Mouse (Mus musculus) stomach, embryonic 16.5 days (tissue): Measurements from ENCODE around the gene Hand2. TPM values are rescaled to one million over a fixed set of nuclear protein-coding genes. Genes with fewer than 3 reads are reported as not detected.

Experiments used
- ATAC-seq: fragments of 200-750 bp; cut with Nextera tagmentation; 2 replicates; pipeline ENCODE4 v1.8.0; 2017; ENCODE audit warnings: moderate number of reproducible peaks, moderate TSS enrichment; ENCODE audit not compliant: insufficient read depth, low FRiP score
- H3K27ac ChIP-seq: fragments of 300-500 bp; sonication (generic); 2 replicates; pipeline ENCODE4 v1.5.1; 2014; ENCODE audit warnings: low read length
- H3K27me3 ChIP-seq: fragments of 300-500 bp; sonication (generic); 2 replicates; pipeline ENCODE4 v1.6.1; 2014; ENCODE audit warnings: low read length, control low read depth, mixed read lengths; ENCODE audit not compliant: control insufficient read depth, insufficient read depth
- H3K36me3 ChIP-seq: fragments of 300-500 bp; sonication (generic); 2 replicates; pipeline ENCODE4 v1.6.1; 2014; ENCODE audit warnings: low read length; ENCODE audit not compliant: control insufficient read depth, insufficient read depth
- H3K4me1 ChIP-seq: fragments of 300-500 bp; sonication (generic); 2 replicates; pipeline ENCODE4 v1.6.1; 2014; ENCODE audit warnings: low read length, control low read depth, mixed read lengths; ENCODE audit not compliant: control insufficient read depth, insufficient read depth
- H3K4me2 ChIP-seq: fragments of 300-500 bp; sonication (generic); 2 replicates; pipeline ENCODE4 v1.6.1; 2014; ENCODE audit warnings: low read depth, low read length, mixed read lengths
- H3K4me3 ChIP-seq: fragments of 300-500 bp; sonication (generic); replicated peaks from 2 replicates; pipeline ENCODE4 v1.5.1; 2014; ENCODE audit warnings: mild to moderate bottlenecking, low read length
- H3K9ac ChIP-seq: fragments of 300-500 bp; sonication (generic); 2 replicates; pipeline ENCODE4 v1.6.1; 2014; ENCODE audit warnings: low read length
- H3K9me3 ChIP-seq: fragments of 300-500 bp; sonication (generic); replicated peaks from 2 replicates; pipeline ENCODE4 v1.6.1; 2016; ENCODE audit warnings: low read length, control low read depth; ENCODE audit not compliant: control insufficient read depth
- WGBS: fragments of 180-500 bp; shearing (Covaris S2); extraction: QIAGEN DNeasy Blood & Tissue Kit; methylation state at CpG from one replicate; pipeline ENCODE4 v1.1.7; 2014; 5-methylcytosine and 5-hydroxymethylcytosine counted together
- polyA plus RNA-seq: library from polyadenylated mRNA; unstranded; fragments of >200 nt; fragmentation: Nextera tagmentation; extraction: Ambion mirVana; gene quantifications from 2 replicates; pipeline ENCODE4 v1.2.1, GENCODE M21; 2015

The Hand2 gene
- polyA plus RNA-seq, 1 experiment from 2014 or later = 7.5 TPM

- peaks cover 7% of the 10 kb centered on the region; the same call in 1 of the 2 replicates for H3K4me1 ChIP-seq
- no peak overlapping the region for H3K27ac ChIP-seq
- peaks cover 3% of the 10 kb centered on the region; the same call in 1 of the 2 replicates for H3K9me3 ChIP-seq
- WGBS = 49% methylated on average over 2 of the region's 2 CpGs
- H3K9ac ChIP-seq = no peak overlapping the region
- no peak for ATAC-seq
- no peak overlapping the region for H3K4me3 ChIP-seq
- no peaks in the 10 kb centered on the region for H3K36me3 ChIP-seq
- no peak overlapping the region for H3K4me2 ChIP-seq
- H3K27me3 ChIP-seq = no peaks in the 10 kb centered on the region
These were observed 42.1 kb downstream of the Hand2 start for GRCm38 (mm10) chr8:57362881-57363280.

DNA sequence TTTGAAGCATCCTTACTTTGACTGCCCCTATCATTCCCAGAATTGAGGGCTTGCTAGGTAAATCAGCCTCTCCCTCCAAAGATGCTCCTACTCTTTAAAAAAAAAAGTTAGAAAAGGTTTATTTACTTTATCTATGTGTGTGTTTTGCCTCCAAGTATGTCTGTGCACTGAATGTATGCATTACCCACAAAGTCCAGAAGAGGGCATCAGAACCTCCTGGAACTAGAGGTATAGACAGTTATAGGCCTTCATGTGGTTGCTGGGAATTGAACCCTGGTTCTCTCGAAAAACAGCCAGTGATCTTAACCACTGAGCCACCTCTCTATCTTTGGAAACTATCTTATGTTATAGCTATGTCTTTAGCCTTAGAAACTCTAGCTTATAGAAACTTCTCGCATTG is 53.3 kb downstream of the Hand2 start:
- no peaks in the 10 kb centered on the region for H3K36me3 ChIP-seq
- 84% methylated on average over 2 of the region's 2 CpGs for WGBS

More for the DNA sequence above, 53.3 kb downstream of the Hand2 start:
- Histone ChIP-seq H3K27ac (no peak overlapping the region), H3K9me3 (no peaks in the 10 kb centered on the region), H3K4me3 (no peak overlapping the region), H3K9ac (no peak overlapping the region), H3K4me2 (no peak overlapping the region), H3K4me1 (no peaks in the 10 kb centered on the region), H3K27me3 (no peaks in the 10 kb centered on the region)
- no peak for ATAC-seq

Other genes with a start within 250 kb of the Hand2 start
- gene Scrg1, start 134.9 kb downstream of the Hand2 start, polyA plus RNA-seq = 0.74 and 0.81 TPM in 2 replicates
- gene Sap30, start 166.9 kb downstream of the Hand2 start, polyA plus RNA-seq = 22.3 and 24.7 TPM in 2 replicates
- gene Hmgb2, start 190.9 kb downstream of the Hand2 start, polyA plus RNA-seq = 221 and 345 TPM in 2 replicates